Mouse (Mus musculus): ENCODE results near the gene Hes7. TPM values are rescaled to one million over a fixed set of nuclear protein-coding genes. Genes with fewer than 3 reads are reported as not detected.

Hes7 gene
- total and polyA plus RNA-seq, 3 experiments, result 0.04 TPM; not detected in 2

GRCm38 (mm10) chr11:69090367-69090766, 29.8 kb upstream of the Hes7 start:
- dilution Hi-C loops (cut with MboI; ENCODE audit: extremely low pct_ligation_motif_present, extremely low pct_unique_long_range_greater_than_20kb, low sequenced_read_pairs), result no loop called here
- Histone ChIP-seq H3K4me3 (replicated peaks in 1 of 3; ENCODE audit: low read depth in 2 of 3, low read length in 2 of 3, poor library complexity in 1 of 3) (peak overlapping the region in 1 of 3 experiments; percentile 18), H3K9me3 (replicated peaks; ENCODE audit: low read length) (no peaks in the 10 kb centered on the region), H3K4me2 (ENCODE audit: insufficient read depth, low read depth, poor library complexity, severe bottlenecking) (peak overlapping the region; percentile 71), H3K36me3 (replicated peaks in 1 of 2; ENCODE audit: control insufficient read depth in 1 of 2, insufficient read depth in 1 of 2, low read length in 1 of 2) (peaks cover 23 to 37% of the 10 kb centered on the region in 2 experiments), H3K79me2 (replicated peaks; ENCODE audit: control insufficient read depth, extremely low read depth, insufficient read depth, poor library complexity, severe bottlenecking) (peaks cover 29% of the 10 kb centered on the region), H3K4me1 (ENCODE audit: control insufficient read depth in 1 of 2, insufficient read depth in 2 of 2) (peaks cover 23 to 59% of the 10 kb centered on the region in 2 experiments), H3K9ac (ENCODE audit: insufficient read depth, low read depth) (peak overlapping the region; percentile 4; the same call in 1 of the 2 replicates), H3K27me3 (replicated peaks) (peaks cover 18% of the 10 kb centered on the region), H3K27ac (ENCODE audit: insufficient read depth, low read depth) (peak overlapping the region; percentile 39)
- in situ Hi-C loops (cut with MboI; ENCODE audit: low pct_ligation_motif_present, low pct_unique_long_range_greater_than_20kb, low sequenced_read_pairs), result loop anchor here (25.0 kb wide), 1 partner anchor 922 kb away; the partner anchor contains the start of genes Acadvl, Dlg4 and Dvl2
- TF ChIP-seq ZMIZ1 (IDR thresholded peaks at IDR 0.05; ENCODE audit: low read depth, low read length), result no peak
- TF ChIP-seq MYC (IDR thresholded peaks at IDR 0.05; ENCODE audit: low read depth, low read length), result no peak
- TF ChIP-seq SIN3A (IDR thresholded peaks at IDR 0.05; ENCODE audit: low read length), result no peak
- no peak for TF ChIP-seq CTCF (conservative IDR thresholded peaks at IDR 0.05 in 1 of 2, IDR thresholded peaks at IDR 0.05 in 1 of 2; ENCODE audit: low read depth in 2 of 2, low read length in 2 of 2)
- no peak for TF ChIP-seq ZNF384 (IDR thresholded peaks at IDR 0.05; ENCODE audit: low read depth, low read length)
- TF ChIP-seq ZKSCAN1 (IDR thresholded peaks at IDR 0.05; ENCODE audit: borderline replicate concordance, low read depth, low read length), result no peak
- no peak for TF ChIP-seq RAD21 (IDR thresholded peaks at IDR 0.05; ENCODE audit: low read depth, low read length)
- TF ChIP-seq TBP (conservative IDR thresholded peaks at IDR 0.05; ENCODE audit: low read depth, low read length), result no peak
- TF ChIP-seq MAFK (IDR thresholded peaks at IDR 0.05; ENCODE audit: insufficient replicate concordance, low read length), result no peak
- no peak for DNase-seq (ENCODE audit: extremely low read depth)

- Histone ChIP-seq H3K4me3 (replicated peaks in 1 of 3; ENCODE audit: low read depth in 2 of 3, low read length in 2 of 3, poor library complexity in 1 of 3) (no peak overlapping the region), H3K79me2 (replicated peaks; ENCODE audit: control insufficient read depth, extremely low read depth, insufficient read depth, poor library complexity, severe bottlenecking) (peaks cover 29% of the 10 kb centered on the region)
These were observed 28.4 kb upstream of the Hes7 start for GRCm38 (mm10) chr11:69091566-69092385.

GRCm38 (mm10) chr11:69092386-69092751, 27.8 kb upstream of the Hes7 start:
- DNase-seq (ENCODE audit: extremely low read depth), result peak; percentile 82
- Histone ChIP-seq H3K36me3 (replicated peaks in 1 of 2; ENCODE audit: control insufficient read depth in 1 of 2, insufficient read depth in 1 of 2, low read length in 1 of 2) (peaks cover 23 to 37% of the 10 kb centered on the region in 2 experiments), H3K9me3 (replicated peaks; ENCODE audit: low read length) (no peaks in the 10 kb centered on the region), H3K27me3 (replicated peaks) (peaks cover 9% of the 10 kb centered on the region), H3K27ac (ENCODE audit: insufficient read depth, low read depth) (no peak overlapping the region), H3K4me3 (replicated peaks in 1 of 3; ENCODE audit: low read depth in 2 of 3, low read length in 2 of 3, poor library complexity in 1 of 3) (no peak overlapping the region), H3K79me2 (replicated peaks; ENCODE audit: control insufficient read depth, extremely low read depth, insufficient read depth, poor library complexity, severe bottlenecking) (peaks cover 29% of the 10 kb centered on the region), H3K4me2 (ENCODE audit: insufficient read depth, low read depth, poor library complexity, severe bottlenecking) (no peak overlapping the region), H3K9ac (ENCODE audit: insufficient read depth, low read depth) (no peak overlapping the region), H3K4me1 (ENCODE audit: control insufficient read depth in 1 of 2, insufficient read depth in 2 of 2) (peaks cover 22 to 74% of the 10 kb centered on the region in 2 experiments)
- in situ Hi-C loops (cut with MboI; ENCODE audit: low pct_ligation_motif_present, low pct_unique_long_range_greater_than_20kb, low sequenced_read_pairs), result loop anchor here (25.0 kb wide), 1 partner anchor 920 kb away; the partner anchor contains the start of genes Acadvl, Dlg4 and Dvl2
- dilution Hi-C loops (cut with MboI; ENCODE audit: extremely low pct_ligation_motif_present, extremely low pct_unique_long_range_greater_than_20kb, low sequenced_read_pairs), result no loop called here
- no peak for TF ChIP-seq CHD1 (IDR thresholded peaks at IDR 0.05; ENCODE audit: low read depth, low read length)
- TF ChIP-seq NELFE (IDR thresholded peaks at IDR 0.05; ENCODE audit: low read depth, low read length), result no peak
- TF ChIP-seq CTCF (conservative IDR thresholded peaks at IDR 0.05 in 1 of 2, IDR thresholded peaks at IDR 0.05 in 1 of 2; ENCODE audit: low read depth in 2 of 2, low read length in 2 of 2), result peak; percentile 86 to 99
- no peak for TF ChIP-seq MAX (IDR thresholded peaks at IDR 0.05; ENCODE audit: low read length)
- TF ChIP-seq SMC3 (IDR thresholded peaks at IDR 0.05; ENCODE audit: low read depth, low read length), result peak; percentile 52
- TF ChIP-seq RAD21 (IDR thresholded peaks at IDR 0.05; ENCODE audit: low read depth, low read length), result peak; percentile 70
- 0 out of 2 replicates have a peak, but pooled peaks have one; percentile 16 for TF ChIP-seq MEF2A (IDR thresholded peaks at IDR 0.05; ENCODE audit: borderline replicate concordance, low read depth, low read length)
- TF ChIP-seq USF1 (IDR thresholded peaks at IDR 0.05; ENCODE audit: low read depth, low read length), result no peak
- no peak for TF ChIP-seq POLR2A (IDR thresholded peaks at IDR 0.05; ENCODE audit: low read depth, low read length)
- TF ChIP-seq ELF1 (IDR thresholded peaks at IDR 0.05; ENCODE audit: low read depth, low read length), result no peak
- no peak for TF ChIP-seq UBTF (IDR thresholded peaks at IDR 0.05; ENCODE audit: low read depth, low read length)
- peak; percentile 35; the same call in 1 of the 2 replicates for TF ChIP-seq IRF4 (IDR thresholded peaks at IDR 0.05; ENCODE audit: low read depth, low read length)
- no peak for TF ChIP-seq JUND (conservative IDR thresholded peaks at IDR 0.05; ENCODE audit: low read depth, low read length)
- no peak for TF ChIP-seq PAX5 (IDR thresholded peaks at IDR 0.05; ENCODE audit: low read length)
- TF ChIP-seq ZNF384 (IDR thresholded peaks at IDR 0.05; ENCODE audit: low read depth, low read length), result no peak
- no peak for TF ChIP-seq MAZ (IDR thresholded peaks at IDR 0.05; ENCODE audit: low read depth, low read length)
- no peak for TF ChIP-seq CHD2 (IDR thresholded peaks at IDR 0.05; ENCODE audit: low read length)

More at GRCm38 (mm10) chr11:69091566-69092385, 28.4 kb upstream of the Hes7 start:
- DNase-seq (ENCODE audit: extremely low read depth), result no peak
- dilution Hi-C loops (cut with MboI; ENCODE audit: extremely low pct_ligation_motif_present, extremely low pct_unique_long_range_greater_than_20kb, low sequenced_read_pairs) (no loop called here), in situ Hi-C loops (cut with MboI; ENCODE audit: low pct_ligation_motif_present, low pct_unique_long_range_greater_than_20kb, low sequenced_read_pairs) (loop anchor here (25.0 kb wide), 1 partner anchor 921 kb away; the partner anchor contains the start of genes Acadvl, Dlg4 and Dvl2)
- Histone ChIP-seq H3K27me3 (replicated peaks) (peaks cover 13% of the 10 kb centered on the region), H3K4me1 (ENCODE audit: control insufficient read depth in 1 of 2, insufficient read depth in 2 of 2) (peaks cover 23 to 73% of the 10 kb centered on the region in 2 experiments), H3K4me2 (ENCODE audit: insufficient read depth, low read depth, poor library complexity, severe bottlenecking) (no peak overlapping the region), H3K27ac (ENCODE audit: insufficient read depth, low read depth) (no peak overlapping the region), H3K36me3 (replicated peaks in 1 of 2; ENCODE audit: control insufficient read depth in 1 of 2, insufficient read depth in 1 of 2, low read length in 1 of 2) (peaks cover 23 to 37% of the 10 kb centered on the region in 2 experiments), H3K9me3 (replicated peaks; ENCODE audit: low read length) (no peaks in the 10 kb centered on the region), H3K9ac (ENCODE audit: insufficient read depth, low read depth) (no peak overlapping the region)
- TF ChIP-seq GABPA (IDR thresholded peaks at IDR 0.05; ENCODE audit: insufficient replicate concordance, low read depth, low read length) (no peak), IRF4 (IDR thresholded peaks at IDR 0.05; ENCODE audit: low read depth, low read length) (no peak), CHD2 (IDR thresholded peaks at IDR 0.05; ENCODE audit: low read length) (no peak), RAD21 (IDR thresholded peaks at IDR 0.05; ENCODE audit: low read depth, low read length) (no peak)
